Mouse (Mus musculus): ENCODE results near the gene Mtap. TPM values are rescaled to one million over a fixed set of nuclear protein-coding genes. Genes with fewer than 3 reads are reported as not detected.

Mtap gene
- polyA plus RNA-seq, 1 experiment from 2014 or later = 51.2 TPM

- Histone ChIP-seq H3K9me3 (replicated peaks) (no peaks in the 10 kb centered on the region), H3K4me3 (no peak overlapping the region), H3K27ac (no peak overlapping the region), H3K4me1 (no peaks in the 10 kb centered on the region), H3K36me3 (peaks cover 85% of the 10 kb centered on the region), H3K4me2 (no peak overlapping the region), H3K9ac (no peak overlapping the region), H3K27me3 (replicated peaks) (no peaks in the 10 kb centered on the region)
- WGBS (ENCODE audit: insufficient replicate concordance) = 71% methylated on average over 6 of the region's 6 CpGs
- ATAC-seq = no peak
Observed at GRCm38 (mm10) chr4:89177514-89178307, 40.8 kb downstream of the Mtap start.

- Histone ChIP-seq H3K9me3 (replicated peaks) (no peaks in the 10 kb centered on the region), H3K4me3 (no peak overlapping the region), H3K4me2 (no peak overlapping the region), H3K27ac (no peak overlapping the region), H3K9ac (no peak overlapping the region), H3K36me3 (peaks cover 63% of the 10 kb centered on the region), H3K4me1 (no peaks in the 10 kb centered on the region), H3K27me3 (replicated peaks) (no peaks in the 10 kb centered on the region)
- ATAC-seq = no peak
- WGBS (ENCODE audit: insufficient replicate concordance) = 80% methylated on average over 5 of the region's 5 CpGs
Observed at GRCm38 (mm10) chr4:89180121-89180520, 43.2 kb downstream of the Mtap start.

DNA sequence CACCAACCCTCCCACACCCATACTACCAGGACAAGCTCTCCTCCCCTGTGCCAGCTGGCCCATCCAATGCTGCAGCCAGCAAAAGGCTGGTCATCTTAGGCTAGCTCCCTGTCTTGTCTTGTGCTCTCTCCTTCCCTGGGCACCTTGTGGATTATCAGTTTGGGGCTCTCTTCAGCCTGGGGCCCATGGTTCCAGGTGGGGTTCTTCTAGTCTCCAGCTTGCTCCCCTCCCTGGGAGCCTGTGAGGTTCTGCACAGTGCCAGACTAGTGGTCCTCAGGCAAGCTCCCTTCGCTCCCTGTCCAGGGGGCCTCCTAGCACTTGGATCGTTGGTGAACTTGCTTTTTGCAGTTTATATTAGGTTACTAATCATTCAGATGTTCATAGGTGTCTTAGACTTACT is 44.7 kb downstream of the Mtap start:
- Histone ChIP-seq H3K4me3 (no peak overlapping the region), H3K27ac (no peak overlapping the region), H3K4me1 (no peaks in the 10 kb centered on the region), H3K27me3 (replicated peaks) (no peaks in the 10 kb centered on the region), H3K9me3 (replicated peaks) (no peaks in the 10 kb centered on the region), H3K36me3 (peaks cover 47% of the 10 kb centered on the region), H3K4me2 (no peak overlapping the region), H3K9ac (no peak overlapping the region)
- WGBS (ENCODE audit: insufficient replicate concordance) = 70% methylated on average over 2 of the region's 2 CpGs
- ATAC-seq = no peak

DNA sequence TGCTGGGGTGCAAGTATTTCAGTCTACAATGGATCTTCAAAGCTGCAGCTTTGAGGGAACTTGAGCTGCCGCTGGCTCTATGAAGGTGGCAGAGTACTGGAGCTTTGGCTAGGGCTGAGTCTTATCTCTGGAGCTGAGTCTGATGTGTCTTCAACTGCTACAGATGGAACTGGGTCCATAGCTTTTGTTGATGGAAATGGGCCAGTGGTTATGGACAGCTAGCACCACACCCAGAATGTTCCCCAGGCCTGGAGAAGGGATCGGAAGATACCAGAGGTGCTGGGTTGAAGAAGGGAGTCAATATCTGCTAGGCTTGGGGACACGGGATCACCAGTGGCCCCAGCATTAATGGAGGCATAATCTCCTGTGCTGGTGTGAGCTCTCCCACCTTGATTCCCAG is 45.6 kb downstream of the Mtap start:
- ATAC-seq = no peak
- Histone ChIP-seq H3K4me2 (no peak overlapping the region), H3K9me3 (replicated peaks) (no peaks in the 10 kb centered on the region), H3K36me3 (peaks cover 39% of the 10 kb centered on the region), H3K4me1 (no peaks in the 10 kb centered on the region), H3K4me3 (no peak overlapping the region), H3K27me3 (replicated peaks) (no peaks in the 10 kb centered on the region), H3K9ac (no peak overlapping the region), H3K27ac (no peak overlapping the region)
- WGBS (ENCODE audit: insufficient replicate concordance) = 77% methylated on average over 3 of the region's 3 CpGs

- Histone ChIP-seq H3K4me3 (no peak overlapping the region), H3K4me2 (no peak overlapping the region), H3K27me3 (replicated peaks) (no peaks in the 10 kb centered on the region), H3K27ac (no peak overlapping the region), H3K9me3 (replicated peaks) (no peaks in the 10 kb centered on the region), H3K36me3 (no peaks in the 10 kb centered on the region), H3K4me1 (no peaks in the 10 kb centered on the region), H3K9ac (no peak overlapping the region)
- no peak for ATAC-seq
- 62% methylated on average over 4 of the region's 4 CpGs for WGBS (ENCODE audit: insufficient replicate concordance)
Observed at GRCm38 (mm10) chr4:89195481-89195880, 58.6 kb downstream of the Mtap start.

DNA sequence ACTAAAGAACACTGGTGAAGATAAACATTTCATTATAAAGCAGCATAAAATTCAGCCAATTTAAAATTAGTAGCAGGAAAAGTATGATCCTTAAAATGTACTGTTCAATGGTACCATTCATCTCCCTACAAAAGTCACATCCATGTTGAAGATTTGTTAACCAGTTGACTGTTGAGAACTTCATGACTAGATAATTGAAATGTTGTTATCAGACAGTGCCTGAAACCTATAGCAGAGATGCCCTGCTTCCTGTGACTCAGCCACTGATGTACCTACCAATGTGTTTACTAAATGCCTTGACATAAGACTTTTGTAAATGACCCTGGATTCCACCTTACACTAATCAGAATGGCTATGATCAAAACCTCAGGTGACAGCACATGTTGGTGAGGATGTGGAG is 60.2 kb downstream of the Mtap start:
- Histone ChIP-seq H3K9ac (no peak overlapping the region), H3K36me3 (no peaks in the 10 kb centered on the region), H3K27ac (no peak overlapping the region), H3K27me3 (replicated peaks) (no peaks in the 10 kb centered on the region), H3K4me2 (no peak overlapping the region), H3K9me3 (replicated peaks) (no peaks in the 10 kb centered on the region), H3K4me1 (no peaks in the 10 kb centered on the region), H3K4me3 (no peak overlapping the region)
- ATAC-seq = no peak

DNA sequence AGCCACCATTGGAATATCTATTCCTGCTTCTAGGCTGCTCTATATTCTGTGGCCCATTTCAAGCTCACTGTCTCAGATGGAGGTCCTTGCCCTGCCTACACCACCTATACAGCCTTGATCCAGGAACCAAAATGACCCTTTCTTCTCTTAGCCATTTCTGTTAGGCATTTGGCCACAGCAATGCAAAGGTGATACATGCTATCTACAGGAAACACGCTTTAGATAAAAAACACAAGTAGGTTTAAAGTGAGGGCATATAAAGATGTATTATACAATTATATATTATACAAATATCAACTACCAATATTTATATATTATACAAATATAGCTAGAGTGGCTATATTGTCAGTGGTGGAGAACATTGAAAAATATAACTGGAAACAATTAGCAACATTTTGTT is 63.9 kb downstream of the Mtap start:
- 57% methylated on average over 1 of the region's 1 CpGs for WGBS (ENCODE audit: insufficient replicate concordance)
- ATAC-seq = no peak

GRCm38 (mm10) chr4:89209310-89209709 is 72.4 kb downstream of the Mtap start:
- H3K36me3 ChIP-seq = no peaks in the 10 kb centered on the region
- no peaks in the 10 kb centered on the region for H3K27me3 ChIP-seq (replicated peaks)
- no peak for ATAC-seq
- no peak overlapping the region for H3K4me2 ChIP-seq
- no peak overlapping the region for H3K9ac ChIP-seq
- no peaks in the 10 kb centered on the region for H3K9me3 ChIP-seq (replicated peaks)
- H3K4me1 ChIP-seq = no peaks in the 10 kb centered on the region
- no peak overlapping the region for H3K27ac ChIP-seq
- no peak overlapping the region for H3K4me3 ChIP-seq

More for the DNA sequence above, 63.9 kb downstream of the Mtap start:
- Histone ChIP-seq H3K36me3 (no peaks in the 10 kb centered on the region), H3K9ac (no peak overlapping the region), H3K4me1 (no peaks in the 10 kb centered on the region), H3K4me2 (no peak overlapping the region), H3K9me3 (replicated peaks) (no peaks in the 10 kb centered on the region), H3K27me3 (replicated peaks) (no peaks in the 10 kb centered on the region), H3K4me3 (no peak overlapping the region), H3K27ac (no peak overlapping the region)

- H3K9ac ChIP-seq = no peak overlapping the region
- no peak for ATAC-seq
- no peak overlapping the region for H3K4me2 ChIP-seq
- WGBS (ENCODE audit: insufficient replicate concordance) = 58% methylated on average over 7 of the region's 7 CpGs
- no peaks in the 10 kb centered on the region for H3K9me3 ChIP-seq (replicated peaks)
- H3K36me3 ChIP-seq = no peaks in the 10 kb centered on the region
- H3K4me3 ChIP-seq = no peak overlapping the region
- no peaks in the 10 kb centered on the region for H3K4me1 ChIP-seq
- no peaks in the 10 kb centered on the region for H3K27me3 ChIP-seq (replicated peaks)
- H3K27ac ChIP-seq = no peak overlapping the region
Observed at GRCm38 (mm10) chr4:89210314-89210713, 73.4 kb downstream of the Mtap start.

DNA sequence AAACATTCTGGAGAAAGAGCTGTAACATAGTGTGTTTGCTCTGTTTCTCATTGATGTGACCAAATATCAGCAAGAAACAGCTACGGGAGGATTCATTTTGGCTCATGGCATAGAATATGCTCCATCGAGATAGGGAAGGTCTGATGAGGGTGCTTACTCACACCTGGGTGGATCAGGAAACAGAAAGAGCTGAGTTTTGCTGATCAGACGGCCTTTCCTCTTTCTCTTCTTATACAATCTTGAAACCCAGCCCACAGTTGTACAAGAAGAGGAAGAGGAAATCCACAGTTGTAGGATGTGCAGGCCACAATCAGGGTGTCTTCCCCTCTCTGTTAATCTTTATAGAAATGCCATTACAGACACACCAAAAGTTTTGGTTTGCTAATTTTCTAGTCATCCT is 75.3 kb downstream of the Mtap start:
- Histone ChIP-seq H3K36me3 (no peaks in the 10 kb centered on the region), H3K9me3 (replicated peaks) (no peaks in the 10 kb centered on the region), H3K4me3 (no peak overlapping the region), H3K9ac (no peak overlapping the region), H3K4me1 (no peaks in the 10 kb centered on the region), H3K4me2 (no peak overlapping the region), H3K27ac (no peak overlapping the region), H3K27me3 (replicated peaks) (no peaks in the 10 kb centered on the region)
- ATAC-seq = no peak
- WGBS (ENCODE audit: insufficient replicate concordance) = 23% methylated on average over 3 of the region's 3 CpGs

Other genes starting within 250 kb of the Mtap start
- not detected in 2 replicates for gene Cdkn2a, start 157.5 kb downstream of the Mtap start, polyA plus RNA-seq (2016; fragmentation: Nextera tagmentation; extraction: Ambion mirVana)
- gene Cdkn2b, start 173.9 kb downstream of the Mtap start, polyA plus RNA-seq (2016; fragmentation: Nextera tagmentation; extraction: Ambion mirVana) = 0.16 and 0.25 TPM in 2 replicates

All from liver, embryonic 12.5 days (tissue).